Mouse (Mus musculus) heart, adult 11 months (tissue): ENCODE results near the gene Ripply2.

Source experiments
- DNase-seq: peaks from one replicate; pipeline ENCODE4 v3.0.0; 2022

The Ripply2 gene

GRCm38 (mm10) chr9:87027423-87028084, 12.2 kb downstream of the Ripply2 start:
- no peak for DNase-seq

DNA sequence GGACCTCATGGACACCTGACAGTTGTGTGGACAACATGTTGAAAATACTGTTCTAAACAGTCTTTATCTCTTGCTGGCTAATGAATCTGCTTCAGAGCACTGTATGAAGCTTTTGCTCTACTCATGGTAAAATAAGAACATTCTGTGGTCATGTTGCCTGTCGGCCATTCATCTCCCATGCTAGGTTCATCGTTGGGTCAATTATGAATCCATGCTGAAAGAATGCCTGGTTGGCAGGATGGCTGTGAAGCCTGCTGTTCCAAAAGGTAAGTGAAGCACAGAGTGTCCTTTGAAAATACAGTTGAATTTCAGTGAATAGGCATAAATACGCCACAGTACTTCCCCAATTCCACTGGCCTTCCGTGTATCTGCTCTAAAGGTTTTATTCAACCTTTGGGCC, 16.9 kb downstream of the Ripply2 start:
- no peak for DNase-seq

- no peak for DNase-seq
Observed at GRCm38 (mm10) chr9:87034831-87035580, 19.7 kb downstream of the Ripply2 start.

- DNase-seq = peak; percentile 83
Observed at GRCm38 (mm10) chr9:87049425-87049824, 34.1 kb downstream of the Ripply2 start.

DNA sequence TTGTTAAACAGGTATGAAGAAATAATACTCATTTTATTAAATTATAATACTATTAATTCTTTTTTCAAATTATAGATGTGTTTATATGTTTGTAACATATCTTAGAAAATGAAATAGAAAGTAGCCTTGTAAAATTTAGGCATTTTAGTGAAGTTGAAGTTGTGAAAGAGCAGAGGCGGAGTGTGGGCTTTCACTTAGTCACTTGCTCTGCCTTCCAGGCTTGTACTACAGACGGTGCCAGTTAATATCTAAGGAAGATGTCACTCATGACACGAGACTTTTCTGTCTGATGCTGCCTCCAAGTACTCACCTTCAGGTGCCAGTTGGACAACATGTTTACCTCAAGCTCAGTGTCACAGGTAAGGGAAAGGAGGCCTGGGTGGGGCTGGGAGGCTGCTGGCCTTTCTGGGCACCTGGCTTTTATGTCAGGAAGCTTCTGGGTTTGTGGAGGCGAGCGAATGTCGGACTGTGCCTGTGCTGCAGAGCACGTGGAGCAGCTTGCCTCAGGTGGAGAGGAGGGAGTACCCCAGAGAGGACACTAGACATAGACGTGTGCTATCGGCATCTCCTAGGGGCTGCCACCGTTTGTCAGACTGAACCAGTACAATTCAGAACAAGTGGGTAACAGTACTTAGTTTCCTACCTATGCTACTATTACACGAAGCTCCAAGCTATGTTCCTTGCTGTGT, 40.4 kb downstream of the Ripply2 start:
- DNase-seq = no peak

GRCm38 (mm10) chr9:87062337-87062736, 47.0 kb downstream of the Ripply2 start:
- no peak for DNase-seq

DNA sequence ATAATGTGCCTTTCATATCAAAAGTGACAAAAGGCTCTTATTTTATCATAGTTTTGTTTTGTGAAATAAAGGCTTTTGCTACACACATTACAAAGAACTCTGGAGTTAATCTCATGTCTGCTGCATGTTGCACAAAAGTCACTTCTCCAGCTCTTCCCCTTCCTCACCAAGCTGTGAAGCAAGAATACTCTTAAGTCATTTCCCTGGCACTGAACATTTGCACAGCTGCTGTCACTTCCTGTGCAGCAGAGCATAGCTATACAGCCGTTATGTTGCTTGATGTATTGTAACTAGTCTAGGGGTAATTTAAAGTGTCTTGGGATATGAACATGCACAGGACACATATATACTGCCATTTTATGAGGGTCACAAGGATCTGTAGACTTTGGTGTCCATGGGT, 52.8 kb downstream of the Ripply2 start:
- DNase-seq = no peak
